Mouse (Mus musculus): ENCODE measurements at regions not wholly inside any gene's neighbourhood (a gene's known extent, or its start where the extent isn't known, plus 50 kb on each side); places are given as distances from the start of the nearest gene placed in this dataset.

- WGBS (ENCODE audit: insufficient replicate concordance), result 65% methylated on average over 7 of the region's 7 CpGs
- H3K4me3 ChIP-seq (replicated peaks), result no peak overlapping the region
- H3K36me3 ChIP-seq (replicated peaks), result no peaks in the 10 kb centered on the region
- no peak overlapping the region for H3K4me2 ChIP-seq
- H3K27ac ChIP-seq (replicated peaks), result no peak overlapping the region
- H3K4me1 ChIP-seq (replicated peaks), result no peaks in the 10 kb centered on the region
- H3K9ac ChIP-seq, result no peak overlapping the region
- no peaks in the 10 kb centered on the region for H3K27me3 ChIP-seq
- ATAC-seq (ENCODE audit: insufficient read depth), result no peak
- H3K9me3 ChIP-seq (replicated peaks), result no peaks in the 10 kb centered on the region
Measured at GRCm38 (mm10) chr6:49893113-49893512, 70.6 kb downstream of the Npy start.

- no peak overlapping the region for H3K27ac ChIP-seq (replicated peaks)
- H3K9ac ChIP-seq, result no peak overlapping the region
- H3K4me1 ChIP-seq (replicated peaks), result no peaks in the 10 kb centered on the region
- no peaks in the 10 kb centered on the region for H3K36me3 ChIP-seq (replicated peaks)
- WGBS (ENCODE audit: insufficient replicate concordance), result 81% methylated on average over 3 of the region's 3 CpGs
- no peaks in the 10 kb centered on the region for H3K27me3 ChIP-seq
- no peaks in the 10 kb centered on the region for H3K9me3 ChIP-seq (replicated peaks)
- no peak overlapping the region for H3K4me2 ChIP-seq
- no peak for ATAC-seq (ENCODE audit: insufficient read depth)
- no peak overlapping the region for H3K4me3 ChIP-seq (replicated peaks)
Measured at GRCm38 (mm10) chr6:49899146-49899545, 76.6 kb downstream of the Npy start.

GRCm38 (mm10) chr6:49901512-49901911 lies 79.0 kb downstream of the Npy start:
- H3K27me3 ChIP-seq, result no peaks in the 10 kb centered on the region
- 65% methylated on average over 6 of the region's 6 CpGs for WGBS (ENCODE audit: insufficient replicate concordance)
- no peak for ATAC-seq (ENCODE audit: insufficient read depth)
- no peaks in the 10 kb centered on the region for H3K4me1 ChIP-seq (replicated peaks)
- H3K9ac ChIP-seq, result no peak overlapping the region
- no peak overlapping the region for H3K4me3 ChIP-seq (replicated peaks)
- H3K36me3 ChIP-seq (replicated peaks), result no peaks in the 10 kb centered on the region
- H3K27ac ChIP-seq (replicated peaks), result no peak overlapping the region
- H3K4me2 ChIP-seq, result no peak overlapping the region
- no peaks in the 10 kb centered on the region for H3K9me3 ChIP-seq (replicated peaks)

GRCm38 (mm10) chr6:49904001-49904400 lies 81.5 kb downstream of the Npy start:
- no peaks in the 10 kb centered on the region for H3K9me3 ChIP-seq (replicated peaks)
- no peak overlapping the region for H3K27ac ChIP-seq (replicated peaks)
- no peaks in the 10 kb centered on the region for H3K36me3 ChIP-seq (replicated peaks)
- no peaks in the 10 kb centered on the region for H3K4me1 ChIP-seq (replicated peaks)
- no peaks in the 10 kb centered on the region for H3K27me3 ChIP-seq
- H3K9ac ChIP-seq, result no peak overlapping the region
- no peak for ATAC-seq (ENCODE audit: insufficient read depth)
- H3K4me3 ChIP-seq (replicated peaks), result no peak overlapping the region
- WGBS (ENCODE audit: insufficient replicate concordance), result 59% methylated on average over 6 of the region's 6 CpGs
- no peak overlapping the region for H3K4me2 ChIP-seq

- Histone ChIP-seq H3K4me1 (replicated peaks) (no peaks in the 10 kb centered on the region), H3K4me2 (no peak overlapping the region), H3K36me3 (replicated peaks) (no peaks in the 10 kb centered on the region), H3K27ac (replicated peaks) (no peak overlapping the region), H3K9ac (no peak overlapping the region), H3K9me3 (replicated peaks) (no peaks in the 10 kb centered on the region), H3K27me3 (no peaks in the 10 kb centered on the region), H3K4me3 (replicated peaks) (no peak overlapping the region)
- WGBS (ENCODE audit: insufficient replicate concordance), result 66% methylated on average over 2 of the region's 2 CpGs
- ATAC-seq (ENCODE audit: insufficient read depth), result no peak
Measured at GRCm38 (mm10) chr6:49906456-49906855, 83.9 kb downstream of the Npy start.

- H3K4me2 ChIP-seq, result no peak overlapping the region
- ATAC-seq (ENCODE audit: insufficient read depth), result no peak
- H3K9me3 ChIP-seq (replicated peaks), result no peaks in the 10 kb centered on the region
- H3K27ac ChIP-seq (replicated peaks), result no peak overlapping the region
- no peak overlapping the region for H3K4me3 ChIP-seq (replicated peaks)
- H3K27me3 ChIP-seq, result no peaks in the 10 kb centered on the region
- no peaks in the 10 kb centered on the region for H3K36me3 ChIP-seq (replicated peaks)
- no peaks in the 10 kb centered on the region for H3K4me1 ChIP-seq (replicated peaks)
- no peak overlapping the region for H3K9ac ChIP-seq
- WGBS (ENCODE audit: insufficient replicate concordance), result 43% methylated on average over 7 of the region's 7 CpGs
Measured at GRCm38 (mm10) chr6:49919089-49919812, 96.7 kb downstream of the Npy start.

- Histone ChIP-seq H3K36me3 (replicated peaks) (no peaks in the 10 kb centered on the region), H3K4me3 (replicated peaks) (no peak overlapping the region), H3K9me3 (replicated peaks) (no peaks in the 10 kb centered on the region), H3K27ac (replicated peaks) (no peak overlapping the region), H3K9ac (no peak overlapping the region), H3K4me1 (replicated peaks) (no peaks in the 10 kb centered on the region), H3K4me2 (no peak overlapping the region), H3K27me3 (no peaks in the 10 kb centered on the region)
- ATAC-seq (ENCODE audit: insufficient read depth), result no peak
- WGBS (ENCODE audit: insufficient replicate concordance), result 50% methylated on average over 1 of the region's 1 CpGs
Measured at GRCm38 (mm10) chr6:49919813-49920170, 97.3 kb downstream of the Npy start.

GRCm38 (mm10) chr6:49924296-49924695 lies 101.8 kb downstream of the Npy start:
- no peaks in the 10 kb centered on the region for H3K27me3 ChIP-seq
- no peaks in the 10 kb centered on the region for H3K4me1 ChIP-seq (replicated peaks)
- H3K27ac ChIP-seq (replicated peaks), result no peak overlapping the region
- no peak overlapping the region for H3K9ac ChIP-seq
- no peaks in the 10 kb centered on the region for H3K9me3 ChIP-seq (replicated peaks)
- ATAC-seq (ENCODE audit: insufficient read depth), result no peak
- H3K4me2 ChIP-seq, result no peak overlapping the region
- 66% methylated on average over 5 of the region's 5 CpGs for WGBS (ENCODE audit: insufficient replicate concordance)
- H3K36me3 ChIP-seq (replicated peaks), result no peaks in the 10 kb centered on the region
- H3K4me3 ChIP-seq (replicated peaks), result no peak overlapping the region

GRCm38 (mm10) chr6:49928075-49928474 lies 105.6 kb downstream of the Npy start:
- no peaks in the 10 kb centered on the region for H3K27me3 ChIP-seq
- no peak overlapping the region for H3K9ac ChIP-seq
- H3K4me1 ChIP-seq (replicated peaks), result no peaks in the 10 kb centered on the region
- no peak overlapping the region for H3K4me3 ChIP-seq (replicated peaks)
- no peak overlapping the region for H3K4me2 ChIP-seq
- H3K9me3 ChIP-seq (replicated peaks), result no peaks in the 10 kb centered on the region
- no peaks in the 10 kb centered on the region for H3K36me3 ChIP-seq (replicated peaks)
- no peak overlapping the region for H3K27ac ChIP-seq (replicated peaks)
- ATAC-seq (ENCODE audit: insufficient read depth), result no peak
- WGBS (ENCODE audit: insufficient replicate concordance), result 56% methylated on average over 4 of the region's 4 CpGs

- no peak overlapping the region for H3K4me3 ChIP-seq (replicated peaks)
- no peaks in the 10 kb centered on the region for H3K27me3 ChIP-seq
- no peak overlapping the region for H3K27ac ChIP-seq (replicated peaks)
- H3K9ac ChIP-seq, result no peak overlapping the region
- WGBS (ENCODE audit: insufficient replicate concordance), result 20% methylated on average over 4 of the region's 4 CpGs
- no peaks in the 10 kb centered on the region for H3K4me1 ChIP-seq (replicated peaks)
- no peaks in the 10 kb centered on the region for H3K9me3 ChIP-seq (replicated peaks)
- no peak for ATAC-seq (ENCODE audit: insufficient read depth)
- H3K4me2 ChIP-seq, result no peak overlapping the region
- no peaks in the 10 kb centered on the region for H3K36me3 ChIP-seq (replicated peaks)
Measured at GRCm38 (mm10) chr6:49930104-49930503, 107.6 kb downstream of the Npy start.

GRCm38 (mm10) chr6:49943087-49943486 lies 120.6 kb downstream of the Npy start:
- 68% methylated on average over 9 of the region's 9 CpGs for whole genome bisulfite sequencing (ENCODE audit: insufficient replicate concordance)
- ATAC-seq (ENCODE audit: insufficient read depth), result no peak
- no peak overlapping the region for H3K9ac ChIP-seq
- no peaks in the 10 kb centered on the region for H3K36me3 ChIP-seq (replicated peaks)
- H3K27me3 ChIP-seq, result no peaks in the 10 kb centered on the region
- H3K27ac ChIP-seq (replicated peaks), result no peak overlapping the region
- H3K4me2 ChIP-seq, result no peak overlapping the region
- H3K4me3 ChIP-seq (replicated peaks), result no peak overlapping the region
- H3K9me3 ChIP-seq (replicated peaks), result no peaks in the 10 kb centered on the region
- no peaks in the 10 kb centered on the region for H3K4me1 ChIP-seq (replicated peaks)

- no peak for ATAC-seq (ENCODE audit: insufficient read depth)
- Histone ChIP-seq H3K27ac (replicated peaks) (no peak overlapping the region), H3K27me3 (no peaks in the 10 kb centered on the region), H3K4me2 (no peak overlapping the region), H3K36me3 (replicated peaks) (no peaks in the 10 kb centered on the region), H3K9ac (no peak overlapping the region), H3K4me3 (replicated peaks) (no peak overlapping the region), H3K9me3 (replicated peaks) (no peaks in the 10 kb centered on the region), H3K4me1 (replicated peaks) (no peaks in the 10 kb centered on the region)
- WGBS (ENCODE audit: insufficient replicate concordance), result 76% methylated on average over 8 of the region's 8 CpGs
Measured at GRCm38 (mm10) chr6:49958891-49959290, 136.4 kb downstream of the Npy start.
